In the genomic region with DNA sequence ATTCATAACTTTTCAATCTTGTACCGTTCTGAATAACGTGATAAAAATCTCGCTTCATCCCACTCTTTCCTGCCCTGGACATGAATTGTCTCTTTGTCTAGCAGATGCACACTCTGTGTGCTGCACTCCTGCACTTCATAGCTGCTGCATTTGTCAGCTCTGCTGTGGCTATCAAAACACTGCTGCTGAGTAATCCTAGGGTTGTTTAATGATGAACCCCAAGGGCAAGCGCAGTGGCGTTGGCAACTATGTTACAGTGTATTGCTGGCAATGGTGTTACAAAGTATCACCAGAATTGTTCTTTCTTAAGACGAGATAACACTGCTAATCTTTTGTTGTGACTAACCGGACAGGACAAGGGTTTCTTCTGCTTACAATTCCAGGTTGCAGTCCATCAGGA, we compare ENCODE assay signal across 23 mouse cellular contexts. TPM values are rescaled to one million over a fixed set of nuclear protein-coding genes. Genes with fewer than 3 reads are reported as not detected.
"Had no signal": no experiment of that assay in that cellular context is flagged by ENCODE, and none has a peak within 500 bp of the region (broad histone marks: within the 10 kb centered on the region; RNA-seq: fewer than 3 reads in every experiment).

No protein-coding gene starts in this region.

- H3K4me3 ChIP-seq: limb, embryonic 12.5 days; limb, embryonic 15.5 days; liver, embryonic 15.5 days; lung, embryonic 15.5 days; neural tube, embryonic 12.5 days; neural tube, embryonic 15.5 days had no signal

- H3K27me3 ChIP-seq: limb, embryonic 12.5 days; limb, embryonic 15.5 days; liver, embryonic 15.5 days; lung, embryonic 15.5 days; neural tube, embryonic 12.5 days; neural tube, embryonic 15.5 days had no signal

- DNase-seq: kidney, adult 9 months; kidney, postnatal 14 days; kidney, postnatal 4 days; left cerebral cortex, postnatal 4 days; lung, adult 18-20 months; lung, postnatal 14 days; lung, postnatal 4 days; midbrain, embryonic 14.5 days; thymus, adult 18-20 months; thymus, postnatal 36 days had no signal

- H3K36me3 ChIP-seq: limb, embryonic 12.5 days; limb, embryonic 15.5 days; liver, embryonic 15.5 days; lung, embryonic 15.5 days; neural tube, embryonic 12.5 days; neural tube, embryonic 15.5 days had no signal

- H3K4me2 ChIP-seq: limb, embryonic 12.5 days; limb, embryonic 15.5 days; liver, embryonic 11.5 days; liver, embryonic 15.5 days; lung, embryonic 15.5 days; midbrain, embryonic 11.5 days; neural tube, embryonic 12.5 days; neural tube, embryonic 15.5 days had no signal

RNA-seq across cellular contexts. Expression of a gene that starts 16.7 kb away (rescaled TPM):
- total RNA-seq: megakaryocyte progenitor cell, adult 5-6 weeks; megakaryocyte-erythroid progenitor cell, adult 5-6 weeks had no signal
- polyA plus RNA-seq: limb, embryonic 12.5 days; limb, embryonic 15.5 days; liver, embryonic 11.5 days; liver, embryonic 15.5 days; midbrain, embryonic 11.5 days; stomach, embryonic 14.5 days; stomach, postnatal 0 days; urinary bladder, adult 2 months had no signal
